Mouse (Mus musculus): ENCODE results near the gene 1110059E24Rik. TPM values are rescaled to one million over a fixed set of nuclear protein-coding genes. Genes with fewer than 3 reads are reported as not detected.

The 1110059E24Rik gene
- polyA plus RNA-seq, 1 experiment from 2014 or later: 63.2 TPM

- 87% methylated on average over 4 of the region's 4 CpGs for WGBS
- H3K36me3 ChIP-seq: no peaks in the 10 kb centered on the region
- no peak overlapping the region for H3K9ac ChIP-seq (replicated peaks)
- no peak for ATAC-seq (ENCODE audit: insufficient number of reproducible peaks, insufficient read depth, low FRiP score, low TSS enrichment, low read depth)
- H3K9me3 ChIP-seq: no peaks in the 10 kb centered on the region
- H3K4me1 ChIP-seq (replicated peaks): no peaks in the 10 kb centered on the region
- no peak overlapping the region for H3K27ac ChIP-seq
- no peaks in the 10 kb centered on the region for H3K27me3 ChIP-seq
- H3K4me2 ChIP-seq: no peak overlapping the region
- no peak overlapping the region for H3K4me3 ChIP-seq (replicated peaks)
Measured at GRCm38 (mm10) chr19:21624148-21624535, 28.6 kb downstream of the 1110059E24Rik start.

GRCm38 (mm10) chr19:21623410-21624147 is 29.2 kb downstream of the 1110059E24Rik start:
- Histone ChIP-seq H3K4me2 (no peak overlapping the region), H3K9ac (replicated peaks) (no peak overlapping the region)

GRCm38 (mm10) chr19:21615801-21616200 is 37.0 kb downstream of the 1110059E24Rik start:
- Histone ChIP-seq H3K4me1 (replicated peaks) (no peaks in the 10 kb centered on the region), H3K4me2 (no peak overlapping the region), H3K27ac (no peak overlapping the region), H3K36me3 (no peaks in the 10 kb centered on the region), H3K27me3 (no peaks in the 10 kb centered on the region), H3K4me3 (replicated peaks) (no peak overlapping the region), H3K9ac (replicated peaks) (no peak overlapping the region), H3K9me3 (no peaks in the 10 kb centered on the region)
- ATAC-seq (ENCODE audit: insufficient number of reproducible peaks, insufficient read depth, low FRiP score, low TSS enrichment, low read depth): no peak
- WGBS: 95% methylated on average over 3 of the region's 3 CpGs

More at GRCm38 (mm10) chr19:21623410-21624147, 29.2 kb downstream of the 1110059E24Rik start:
- H3K27me3 ChIP-seq: no peaks in the 10 kb centered on the region
- WGBS: 67% methylated on average over 3 of the region's 3 CpGs
- H3K27ac ChIP-seq: no peak overlapping the region
- H3K9me3 ChIP-seq: no peaks in the 10 kb centered on the region
- no peaks in the 10 kb centered on the region for H3K36me3 ChIP-seq
- no peaks in the 10 kb centered on the region for H3K4me1 ChIP-seq (replicated peaks)
- ATAC-seq (ENCODE audit: insufficient number of reproducible peaks, insufficient read depth, low FRiP score, low TSS enrichment, low read depth): no peak
- H3K4me3 ChIP-seq (replicated peaks): no peak overlapping the region

GRCm38 (mm10) chr19:21611725-21612575 is 40.8 kb downstream of the 1110059E24Rik start:
- Histone ChIP-seq H3K27ac (no peak overlapping the region), H3K27me3 (no peaks in the 10 kb centered on the region), H3K9me3 (no peaks in the 10 kb centered on the region), H3K4me3 (replicated peaks) (no peak overlapping the region), H3K4me1 (replicated peaks) (no peaks in the 10 kb centered on the region), H3K4me2 (no peak overlapping the region), H3K9ac (replicated peaks) (no peak overlapping the region), H3K36me3 (no peaks in the 10 kb centered on the region)
- ATAC-seq (ENCODE audit: insufficient number of reproducible peaks, insufficient read depth, low FRiP score, low TSS enrichment, low read depth): no peak
- WGBS: 91% methylated on average over 9 of the region's 9 CpGs

- Histone ChIP-seq H3K4me1 (replicated peaks) (no peaks in the 10 kb centered on the region), H3K9me3 (no peaks in the 10 kb centered on the region), H3K27ac (no peak overlapping the region), H3K9ac (replicated peaks) (no peak overlapping the region), H3K27me3 (no peaks in the 10 kb centered on the region), H3K4me3 (replicated peaks) (no peak overlapping the region), H3K36me3 (no peaks in the 10 kb centered on the region), H3K4me2 (no peak overlapping the region)
- WGBS: 68% methylated on average over 6 of the region's 6 CpGs
- ATAC-seq (ENCODE audit: insufficient number of reproducible peaks, insufficient read depth, low FRiP score, low TSS enrichment, low read depth): no peak
Measured at GRCm38 (mm10) chr19:21611297-21611696, 41.5 kb downstream of the 1110059E24Rik start.

- no peaks in the 10 kb centered on the region for H3K4me1 ChIP-seq (replicated peaks)
- no peaks in the 10 kb centered on the region for H3K27me3 ChIP-seq
- no peak for ATAC-seq (ENCODE audit: insufficient number of reproducible peaks, insufficient read depth, low FRiP score, low TSS enrichment, low read depth)
- H3K9ac ChIP-seq (replicated peaks): no peak overlapping the region
- H3K4me3 ChIP-seq (replicated peaks): no peak overlapping the region
- no peak overlapping the region for H3K4me2 ChIP-seq
- H3K9me3 ChIP-seq: no peaks in the 10 kb centered on the region
- H3K27ac ChIP-seq: no peak overlapping the region
- no peaks in the 10 kb centered on the region for H3K36me3 ChIP-seq
- WGBS: 84% methylated on average over 6 of the region's 6 CpGs
Measured at GRCm38 (mm10) chr19:21610240-21610639, 42.5 kb downstream of the 1110059E24Rik start.

- Histone ChIP-seq H3K4me2 (no peak overlapping the region), H3K27me3 (no peaks in the 10 kb centered on the region), H3K9me3 (no peaks in the 10 kb centered on the region), H3K4me1 (replicated peaks) (no peaks in the 10 kb centered on the region), H3K9ac (replicated peaks) (no peak overlapping the region), H3K4me3 (replicated peaks) (no peak overlapping the region), H3K36me3 (no peaks in the 10 kb centered on the region), H3K27ac (no peak overlapping the region)
- 87% methylated on average over 3 of the region's 3 CpGs for WGBS
- ATAC-seq (ENCODE audit: insufficient number of reproducible peaks, insufficient read depth, low FRiP score, low TSS enrichment, low read depth): no peak
Measured at GRCm38 (mm10) chr19:21605294-21605693, 47.5 kb downstream of the 1110059E24Rik start.

- Histone ChIP-seq H3K9ac (replicated peaks) (no peak overlapping the region), H3K27ac (no peak overlapping the region), H3K4me1 (replicated peaks) (0 out of 2 replicates have a peak, but pooled peaks cover 8% of the 10 kb centered on the region), H3K4me2 (no peak overlapping the region), H3K27me3 (no peaks in the 10 kb centered on the region), H3K4me3 (replicated peaks) (no peak overlapping the region), H3K9me3 (no peaks in the 10 kb centered on the region), H3K36me3 (no peaks in the 10 kb centered on the region)
- WGBS: 74% methylated on average over 3 of the region's 3 CpGs
- no peak for ATAC-seq (ENCODE audit: insufficient number of reproducible peaks, insufficient read depth, low FRiP score, low TSS enrichment, low read depth)
Measured at GRCm38 (mm10) chr19:21603836-21604235, 48.9 kb downstream of the 1110059E24Rik start.

- Histone ChIP-seq H3K36me3 (peaks cover 9% of the 10 kb centered on the region), H3K27me3 (no peaks in the 10 kb centered on the region), H3K4me2 (no peak overlapping the region), H3K4me1 (replicated peaks) (0 out of 2 replicates have a peak, but pooled peaks cover 9% of the 10 kb centered on the region), H3K9ac (replicated peaks) (no peak overlapping the region), H3K4me3 (replicated peaks) (no peak overlapping the region), H3K27ac (no peak overlapping the region), H3K9me3 (no peaks in the 10 kb centered on the region)
- no peak for ATAC-seq (ENCODE audit: insufficient number of reproducible peaks, insufficient read depth, low FRiP score, low TSS enrichment, low read depth)
- 68% methylated on average over 3 of the region's 3 CpGs for whole genome bisulfite sequencing
Measured at GRCm38 (mm10) chr19:21601541-21602101, 51.2 kb downstream of the 1110059E24Rik start.

GRCm38 (mm10) chr19:21598659-21599352 is 54.0 kb downstream of the 1110059E24Rik start:
- WGBS: 76% methylated on average over 8 of the region's 8 CpGs
- H3K9ac ChIP-seq (replicated peaks): no peak overlapping the region
- H3K27ac ChIP-seq: no peak overlapping the region
- H3K36me3 ChIP-seq: peaks cover 31% of the 10 kb centered on the region
- H3K9me3 ChIP-seq: 0 out of 2 replicates have a peak, but pooled peaks cover 3% of the 10 kb centered on the region
- no peak for ATAC-seq (ENCODE audit: insufficient number of reproducible peaks, insufficient read depth, low FRiP score, low TSS enrichment, low read depth)
- H3K4me1 ChIP-seq (replicated peaks): 0 out of 2 replicates have a peak, but pooled peaks cover 9% of the 10 kb centered on the region
- H3K4me3 ChIP-seq (replicated peaks): no peak overlapping the region
- H3K27me3 ChIP-seq: no peaks in the 10 kb centered on the region
- no peak overlapping the region for H3K4me2 ChIP-seq
